Mouse (Mus musculus) C2C12 (cell line): ENCODE results near the gene Ktn1.

ENCODE experiments used
- CTCF ChIP-seq: IDR thresholded peaks from one replicate; pipeline ENCODE4 v1.5.1; 2011; ENCODE audit not compliant: control insufficient read depth, insufficient read depth, insufficient read length
- MAX ChIP-seq: IDR thresholded peaks from one replicate; pipeline ENCODE4 v1.6.1; 2011; ENCODE audit warnings: mild to moderate bottlenecking, control low read depth

DNA sequence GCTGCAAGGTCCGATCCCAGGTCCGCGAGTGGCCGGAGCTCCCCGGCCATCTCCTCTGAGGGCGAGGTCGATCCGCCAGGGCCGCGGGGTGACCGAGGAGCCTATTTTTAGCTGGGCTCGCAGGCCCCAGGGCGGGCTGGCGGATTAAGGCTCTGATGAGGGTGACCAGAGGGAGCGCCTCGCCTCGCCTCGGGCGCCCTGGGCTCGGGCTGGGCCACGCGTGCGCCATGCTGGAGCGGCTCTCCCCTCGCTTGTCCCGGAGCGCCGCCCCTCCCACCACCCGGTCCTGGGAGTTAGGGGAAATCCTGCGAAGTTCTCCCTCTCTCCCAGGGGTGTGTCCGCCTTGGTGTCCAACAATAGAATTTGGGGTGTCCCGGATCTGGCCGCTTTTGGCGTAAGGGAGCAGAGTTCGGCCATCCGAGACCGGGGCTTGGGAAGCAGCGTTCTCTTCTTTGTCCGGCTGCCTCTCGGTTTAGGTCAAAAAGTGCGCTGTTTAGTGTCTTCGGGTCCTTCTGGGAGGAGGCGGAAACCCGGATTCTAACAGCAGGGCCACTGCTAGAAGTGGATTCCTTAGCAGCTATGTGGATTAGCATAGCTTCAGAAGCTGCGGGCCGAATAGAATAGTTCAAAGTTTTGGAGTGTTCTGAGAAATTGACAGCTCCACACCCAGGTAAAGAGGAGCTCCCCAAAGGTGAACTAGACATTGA, 1.5 kb downstream of the Ktn1 start:
- TF ChIP-seq MAX (peak; percentile 25), CTCF (no peak)
